Mouse (Mus musculus): ENCODE measurements at regions not wholly inside any gene's neighbourhood (a gene's known extent, or its start where the extent isn't known, plus 50 kb on each side); places are given as distances from the start of the nearest gene placed in this dataset.

GRCm38 (mm10) chr13:90749741-90750140 is 155.4 kb downstream of the Atp6ap1l start:
- no peak overlapping the region for H3K4me3 ChIP-seq (ENCODE audit: low read depth, low read length)
- no peaks in the 10 kb centered on the region for H3K27me3 ChIP-seq (ENCODE audit: control insufficient read depth, insufficient read depth, low read depth, low read length)
- no peaks in the 10 kb centered on the region for H3K9me3 ChIP-seq (replicated peaks; ENCODE audit: control insufficient read depth, low read length, poor library complexity, severe bottlenecking)
- no peak overlapping the region for H3K27ac ChIP-seq (ENCODE audit: low read length)
- H3K9ac ChIP-seq (ENCODE audit: low read depth, low read length), result no peak overlapping the region
- H3K4me1 ChIP-seq (ENCODE audit: control insufficient read depth, insufficient read depth, low read length), result no peaks in the 10 kb centered on the region
- H3K36me3 ChIP-seq (ENCODE audit: control insufficient read depth, insufficient read depth, low read length), result no peaks in the 10 kb centered on the region
- 92% methylated on average over 1 of the region's 1 CpGs for WGBS
- ATAC-seq, result no peak
- H3K4me2 ChIP-seq (ENCODE audit: low read length), result no peak overlapping the region

- no peak for ATAC-seq
- Histone ChIP-seq H3K27ac (ENCODE audit: low read length) (no peak overlapping the region), H3K4me3 (ENCODE audit: low read depth, low read length) (no peak overlapping the region), H3K4me2 (ENCODE audit: low read length) (no peak overlapping the region), H3K9ac (ENCODE audit: low read depth, low read length) (no peak overlapping the region), H3K36me3 (ENCODE audit: control insufficient read depth, insufficient read depth, low read length) (no peaks in the 10 kb centered on the region), H3K9me3 (replicated peaks; ENCODE audit: control insufficient read depth, low read length, poor library complexity, severe bottlenecking) (no peaks in the 10 kb centered on the region), H3K27me3 (ENCODE audit: control insufficient read depth, insufficient read depth, low read depth, low read length) (no peaks in the 10 kb centered on the region), H3K4me1 (ENCODE audit: control insufficient read depth, insufficient read depth, low read length) (no peaks in the 10 kb centered on the region)
- 39% methylated on average over 1 of the region's 1 CpGs for WGBS
Observed at GRCm38 (mm10) chr13:90745063-90745462, 160.1 kb downstream of the Atp6ap1l start.

GRCm38 (mm10) chr13:90742615-90743402 is 162.3 kb downstream of the Atp6ap1l start:
- Histone ChIP-seq H3K36me3 (ENCODE audit: control insufficient read depth, insufficient read depth, low read length) (no peaks in the 10 kb centered on the region), H3K27ac (ENCODE audit: low read length) (no peak overlapping the region), H3K4me2 (ENCODE audit: low read length) (no peak overlapping the region), H3K27me3 (ENCODE audit: control insufficient read depth, insufficient read depth, low read depth, low read length) (no peaks in the 10 kb centered on the region), H3K4me1 (ENCODE audit: control insufficient read depth, insufficient read depth, low read length) (no peaks in the 10 kb centered on the region), H3K4me3 (ENCODE audit: low read depth, low read length) (no peak overlapping the region), H3K9me3 (replicated peaks; ENCODE audit: control insufficient read depth, low read length, poor library complexity, severe bottlenecking) (no peaks in the 10 kb centered on the region), H3K9ac (ENCODE audit: low read depth, low read length) (no peak overlapping the region)
- ATAC-seq, result no peak
- 73% methylated on average over 4 of the region's 4 CpGs for WGBS

DNA sequence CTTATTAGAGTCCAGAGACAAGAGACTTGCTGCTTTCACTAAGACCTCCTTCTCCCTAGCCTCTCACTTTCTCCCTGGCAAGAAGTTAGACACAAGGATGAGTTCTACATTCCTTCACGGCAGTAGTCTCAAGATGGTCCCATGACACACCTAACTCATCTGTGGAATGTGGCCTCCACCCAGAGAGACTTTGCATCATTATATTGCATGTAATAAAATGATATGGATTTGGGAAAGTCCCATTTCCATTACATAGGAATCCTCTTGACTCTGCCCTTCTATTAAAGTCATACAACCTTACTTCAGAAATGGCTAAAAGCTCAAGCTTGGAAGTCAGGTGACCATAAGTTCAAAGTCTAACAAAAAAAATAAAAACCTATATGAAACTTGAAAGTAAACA is 165.4 kb downstream of the Atp6ap1l start:
- no peaks in the 10 kb centered on the region for H3K27me3 ChIP-seq (ENCODE audit: control insufficient read depth, insufficient read depth, low read depth, low read length)
- no peak overlapping the region for H3K9ac ChIP-seq (ENCODE audit: low read depth, low read length)
- no peak overlapping the region for H3K27ac ChIP-seq (ENCODE audit: low read length)
- H3K4me3 ChIP-seq (ENCODE audit: low read depth, low read length), result no peak overlapping the region
- no peaks in the 10 kb centered on the region for H3K36me3 ChIP-seq (ENCODE audit: control insufficient read depth, insufficient read depth, low read length)
- no peaks in the 10 kb centered on the region for H3K9me3 ChIP-seq (replicated peaks; ENCODE audit: control insufficient read depth, low read length, poor library complexity, severe bottlenecking)
- ATAC-seq, result no peak
- WGBS, result 83% methylated on average over 1 of the region's 1 CpGs
- no peaks in the 10 kb centered on the region for H3K4me1 ChIP-seq (ENCODE audit: control insufficient read depth, insufficient read depth, low read length)
- no peak overlapping the region for H3K4me2 ChIP-seq (ENCODE audit: low read length)

GRCm38 (mm10) chr13:90738513-90738912 is 166.6 kb downstream of the Atp6ap1l start:
- Histone ChIP-seq H3K4me2 (ENCODE audit: low read length) (no peak overlapping the region), H3K9me3 (replicated peaks; ENCODE audit: control insufficient read depth, low read length, poor library complexity, severe bottlenecking) (no peaks in the 10 kb centered on the region), H3K36me3 (ENCODE audit: control insufficient read depth, insufficient read depth, low read length) (no peaks in the 10 kb centered on the region), H3K4me3 (ENCODE audit: low read depth, low read length) (no peak overlapping the region), H3K27ac (ENCODE audit: low read length) (no peak overlapping the region), H3K9ac (ENCODE audit: low read depth, low read length) (no peak overlapping the region), H3K27me3 (ENCODE audit: control insufficient read depth, insufficient read depth, low read depth, low read length) (no peaks in the 10 kb centered on the region), H3K4me1 (ENCODE audit: control insufficient read depth, insufficient read depth, low read length) (no peaks in the 10 kb centered on the region)
- 85% methylated on average over 3 of the region's 3 CpGs for WGBS
- ATAC-seq, result no peak

DNA sequence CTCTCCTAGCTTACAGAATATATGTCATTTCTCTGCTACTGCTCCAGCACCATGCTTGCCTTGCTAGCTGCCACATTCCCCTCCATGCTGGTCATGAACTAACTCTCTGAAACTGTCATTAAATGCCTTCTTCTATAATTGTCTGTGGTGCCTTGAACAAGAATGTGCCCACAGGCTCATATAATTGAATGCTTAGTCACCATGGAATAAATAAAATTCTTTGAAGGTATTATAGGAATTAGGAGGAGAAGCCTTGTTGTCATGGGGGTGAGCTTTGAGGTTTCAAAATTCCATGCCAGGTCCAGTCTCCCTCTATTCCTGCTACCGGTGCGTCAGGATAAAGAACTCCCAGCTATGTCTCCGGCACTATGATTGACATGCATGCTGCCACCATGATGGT is 171.9 kb downstream of the Atp6ap1l start:
- Histone ChIP-seq H3K4me3 (ENCODE audit: low read depth, low read length) (no peak overlapping the region), H3K4me2 (ENCODE audit: low read length) (no peak overlapping the region), H3K27ac (ENCODE audit: low read length) (no peak overlapping the region), H3K4me1 (ENCODE audit: control insufficient read depth, insufficient read depth, low read length) (no peaks in the 10 kb centered on the region), H3K9me3 (replicated peaks; ENCODE audit: control insufficient read depth, low read length, poor library complexity, severe bottlenecking) (no peaks in the 10 kb centered on the region), H3K9ac (ENCODE audit: low read depth, low read length) (no peak overlapping the region), H3K27me3 (ENCODE audit: control insufficient read depth, insufficient read depth, low read depth, low read length) (no peaks in the 10 kb centered on the region), H3K36me3 (ENCODE audit: control insufficient read depth, insufficient read depth, low read length) (no peaks in the 10 kb centered on the region)
- whole genome bisulfite sequencing, result 90% methylated on average over 3 of the region's 3 CpGs
- no peak for ATAC-seq

- Histone ChIP-seq H3K9me3 (replicated peaks; ENCODE audit: control insufficient read depth, low read length, poor library complexity, severe bottlenecking) (no peaks in the 10 kb centered on the region), H3K36me3 (ENCODE audit: control insufficient read depth, insufficient read depth, low read length) (no peaks in the 10 kb centered on the region), H3K4me2 (ENCODE audit: low read length) (no peak overlapping the region), H3K9ac (ENCODE audit: low read depth, low read length) (no peak overlapping the region), H3K27me3 (ENCODE audit: control insufficient read depth, insufficient read depth, low read depth, low read length) (no peaks in the 10 kb centered on the region), H3K4me1 (ENCODE audit: control insufficient read depth, insufficient read depth, low read length) (no peaks in the 10 kb centered on the region), H3K4me3 (ENCODE audit: low read depth, low read length) (no peak overlapping the region), H3K27ac (ENCODE audit: low read length) (no peak overlapping the region)
- ATAC-seq, result no peak
Observed at GRCm38 (mm10) chr13:90729078-90729477, 176.1 kb downstream of the Atp6ap1l start.

DNA sequence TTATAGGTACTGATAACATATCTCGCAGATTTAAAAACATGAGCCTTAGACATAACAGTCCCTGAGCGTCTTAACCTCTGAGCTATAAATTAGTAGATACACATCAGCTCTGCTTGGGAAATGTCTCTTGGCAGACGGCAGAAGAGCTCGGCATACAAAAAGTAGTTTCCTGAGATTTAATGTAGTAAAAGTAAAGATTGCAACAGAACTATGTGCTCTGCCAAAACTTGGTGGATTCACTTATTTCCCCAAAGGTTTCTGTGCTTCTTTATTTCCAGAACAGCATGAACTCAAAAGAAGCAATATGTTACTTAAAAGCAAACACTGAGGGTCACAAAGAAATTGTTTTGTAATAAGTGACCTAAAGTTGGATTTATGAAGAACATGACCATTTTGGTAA is 177.3 kb downstream of the Atp6ap1l start:
- Histone ChIP-seq H3K4me2 (ENCODE audit: low read length) (no peak overlapping the region), H3K36me3 (ENCODE audit: control insufficient read depth, insufficient read depth, low read length) (no peaks in the 10 kb centered on the region), H3K9ac (ENCODE audit: low read depth, low read length) (no peak overlapping the region), H3K4me3 (ENCODE audit: low read depth, low read length) (no peak overlapping the region), H3K27me3 (ENCODE audit: control insufficient read depth, insufficient read depth, low read depth, low read length) (no peaks in the 10 kb centered on the region), H3K4me1 (ENCODE audit: control insufficient read depth, insufficient read depth, low read length) (no peaks in the 10 kb centered on the region), H3K27ac (ENCODE audit: low read length) (no peak overlapping the region), H3K9me3 (replicated peaks; ENCODE audit: control insufficient read depth, low read length, poor library complexity, severe bottlenecking) (no peaks in the 10 kb centered on the region)
- no peak for ATAC-seq
- 91% methylated on average over 4 of the region's 4 CpGs for WGBS

- Histone ChIP-seq H3K27me3 (ENCODE audit: control insufficient read depth, insufficient read depth, low read depth, low read length) (no peaks in the 10 kb centered on the region), H3K27ac (ENCODE audit: low read length) (no peak overlapping the region), H3K9ac (ENCODE audit: low read depth, low read length) (no peak overlapping the region), H3K36me3 (ENCODE audit: control insufficient read depth, insufficient read depth, low read length) (no peaks in the 10 kb centered on the region), H3K4me1 (ENCODE audit: control insufficient read depth, insufficient read depth, low read length) (no peaks in the 10 kb centered on the region), H3K9me3 (replicated peaks; ENCODE audit: control insufficient read depth, low read length, poor library complexity, severe bottlenecking) (no peaks in the 10 kb centered on the region), H3K4me2 (ENCODE audit: low read length) (no peak overlapping the region), H3K4me3 (ENCODE audit: low read depth, low read length) (no peak overlapping the region)
- ATAC-seq, result no peak
- WGBS, result 87% methylated on average over 10 of the region's 10 CpGs
Observed at GRCm38 (mm10) chr13:90725053-90725827, 179.9 kb downstream of the Atp6ap1l start.

Data from midbrain, embryonic 16.5 days (tissue).